Mouse (Mus musculus): ENCODE data around the gene Hmmr. TPM values are rescaled to one million over a fixed set of nuclear protein-coding genes. Genes with fewer than 3 reads are reported as not detected.

The Hmmr gene
- polyA plus RNA-seq (2014; fragmentation: Illumina TruSeq; extraction: RNeasy Lipid Tissue Mini Kit (QIAGEN cat#74804); ENCODE audit: low read depth, low replicate concordance), result 0.94 TPM

GRCm38 (mm10) chr11:40733339-40734174 is at the start of gene Hmmr, which contains the start of gene Nudcd2:
Gene Hmmr, minus strand, starts transcription at chr11:40733422.
Gene Nudcd2, plus strand, starts transcription at chr11:40733667.

DNA sequence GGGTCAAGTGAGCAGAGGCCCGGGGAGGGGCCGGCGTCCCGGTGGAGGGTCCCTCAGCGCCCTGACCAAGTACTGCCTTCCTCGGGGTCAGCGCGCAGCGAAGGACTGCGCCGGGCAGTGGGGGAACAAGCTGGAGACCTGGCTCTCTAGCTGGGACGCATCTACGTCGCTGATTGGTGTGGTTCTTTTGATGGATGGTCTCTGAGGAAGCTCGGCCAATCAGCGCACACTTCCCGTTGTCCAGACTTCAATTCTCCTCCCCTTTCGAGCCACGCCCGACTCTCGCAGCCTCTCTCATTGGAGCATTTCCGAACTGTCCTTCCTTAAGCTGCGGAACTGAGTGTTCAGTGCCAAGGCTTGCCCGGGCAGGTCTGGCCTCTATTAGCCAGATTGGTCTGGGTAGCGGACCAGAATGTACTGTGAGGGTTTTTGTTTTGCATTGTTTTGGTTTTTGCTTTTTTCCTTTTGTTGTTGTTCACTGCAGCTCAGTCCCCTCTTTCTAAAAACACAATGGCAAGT is 21.9 kb upstream of the Hmmr start, which contains the start of gene Ccng1:
Gene Ccng1, minus strand, starts transcription at position 203 of the 519 bp plus-strand sequence.

GRCm38 (mm10) chr11:40695103-40695502 is 38.1 kb downstream of the Hmmr start, which contains the start of gene Mat2b:
Gene Mat2b, minus strand, starts transcription at chr11:40695203.

Other genes with a start within 250 kb of the Hmmr start
- gene Mat2b, start 38.2 kb downstream of the Hmmr start, polyA plus RNA-seq (2014; fragmentation: Illumina TruSeq; extraction: RNeasy Lipid Tissue Mini Kit (QIAGEN cat#74804); ENCODE audit: low read depth, low replicate concordance), result 63.2 TPM
- gene Nudcd2, start 245 bp upstream of the Hmmr start, polyA plus RNA-seq (2014; fragmentation: Illumina TruSeq; extraction: RNeasy Lipid Tissue Mini Kit (QIAGEN cat#74804); ENCODE audit: low read depth, low replicate concordance), result 43.3 TPM
- gene Ccng1, start 21.9 kb upstream of the Hmmr start, polyA plus RNA-seq (2014; fragmentation: Illumina TruSeq; extraction: RNeasy Lipid Tissue Mini Kit (QIAGEN cat#74804); ENCODE audit: low read depth, low replicate concordance), result 58.2 TPM